Mouse (Mus musculus): ENCODE results near the gene Susd6.

Susd6 gene

DNA sequence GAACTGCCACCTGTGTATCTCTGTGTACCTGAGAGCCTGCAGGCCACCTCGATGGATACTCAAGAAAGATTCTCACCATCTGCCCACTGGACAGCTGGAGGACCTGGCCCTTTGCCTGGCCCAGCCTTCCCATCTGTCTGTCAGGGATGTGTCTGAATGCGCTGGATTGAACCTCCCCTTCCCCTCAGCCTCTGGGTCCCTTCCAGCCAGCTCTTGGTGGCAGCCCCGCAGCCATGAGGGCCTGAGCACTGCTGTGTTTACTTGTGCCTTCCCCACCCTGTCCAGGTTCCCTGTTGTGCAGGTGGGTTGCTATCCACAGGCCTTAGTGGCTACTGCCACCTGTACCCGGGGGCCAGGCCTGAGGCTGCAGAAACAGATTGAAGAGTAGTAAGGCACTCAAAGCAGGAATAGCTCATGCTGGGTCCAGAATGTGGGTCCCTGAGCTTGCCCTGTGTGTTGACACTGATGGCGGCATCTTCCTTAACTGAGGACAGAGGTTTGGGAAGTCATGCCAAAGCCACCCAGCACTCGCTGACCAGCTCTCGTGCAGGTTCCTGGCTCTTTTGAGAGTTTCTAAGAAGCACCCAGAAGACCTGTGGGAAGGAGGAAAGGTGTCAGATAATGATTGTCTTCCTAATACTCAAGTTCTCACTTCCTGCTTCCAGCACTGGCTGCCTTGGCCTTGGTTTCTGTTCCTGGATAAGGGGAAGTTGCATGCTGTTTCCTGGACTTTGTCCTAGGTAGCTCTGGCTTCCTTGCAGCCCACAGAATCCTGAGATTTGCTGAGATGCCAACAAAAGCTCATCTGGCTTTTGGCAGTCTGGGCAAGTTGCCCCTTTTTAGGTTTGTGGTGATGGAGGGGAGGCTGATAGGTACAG lies 87.1 kb downstream of the Susd6 start:
- no peak for DNase-seq (ENCODE audit: low read depth, low spot score)

- DNase-seq (ENCODE audit: low read depth, low spot score) = no peak
These were observed 87.8 kb downstream of the Susd6 start for GRCm38 (mm10) chr12:80878093-80878430.

- DNase-seq (ENCODE audit: low read depth, low spot score) = no peak
These were observed 88.3 kb downstream of the Susd6 start for GRCm38 (mm10) chr12:80878653-80879052.

DNA sequence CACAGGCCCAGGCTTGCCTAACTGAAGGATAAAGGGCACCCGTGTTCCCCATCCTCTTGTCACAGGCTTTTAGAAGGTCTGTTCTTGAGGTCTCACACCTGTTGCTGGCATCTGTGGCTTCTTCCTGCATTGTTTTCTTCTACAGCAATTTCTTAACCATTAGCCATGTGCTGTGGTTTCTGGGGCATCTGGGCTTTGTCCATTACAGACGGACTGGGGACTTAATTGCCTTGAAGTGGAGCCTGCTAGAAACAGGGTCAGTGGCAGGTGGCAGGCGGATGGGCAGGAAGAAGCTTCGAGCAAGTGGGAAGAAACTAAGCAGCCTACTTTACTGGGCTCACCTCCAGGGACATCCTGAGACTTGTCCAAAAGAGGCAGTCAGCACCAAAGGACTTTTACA lies 89.0 kb downstream of the Susd6 start:
- DNase-seq (ENCODE audit: low read depth, low spot score) = no peak

DNA sequence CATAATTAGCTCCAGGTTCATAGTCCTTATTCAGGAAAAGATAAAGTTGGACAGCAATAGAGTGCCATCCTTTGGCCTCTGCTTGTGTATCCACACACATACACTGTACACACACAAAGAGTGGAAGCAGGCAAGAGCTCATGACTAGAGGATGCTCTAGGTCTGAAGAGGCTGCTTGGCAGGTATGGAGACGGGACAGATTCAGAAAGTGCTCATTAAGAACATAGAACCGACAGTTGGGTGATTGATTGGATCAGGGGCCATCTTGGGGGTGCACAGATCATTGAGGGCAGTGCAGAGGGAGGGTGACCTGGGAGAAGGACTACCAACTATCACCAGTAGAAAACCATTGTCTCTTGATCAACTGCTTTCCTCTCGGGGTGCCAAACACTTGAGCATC lies 90.8 kb downstream of the Susd6 start:
- no peak for DNase-seq (ENCODE audit: low read depth, low spot score)

DNA sequence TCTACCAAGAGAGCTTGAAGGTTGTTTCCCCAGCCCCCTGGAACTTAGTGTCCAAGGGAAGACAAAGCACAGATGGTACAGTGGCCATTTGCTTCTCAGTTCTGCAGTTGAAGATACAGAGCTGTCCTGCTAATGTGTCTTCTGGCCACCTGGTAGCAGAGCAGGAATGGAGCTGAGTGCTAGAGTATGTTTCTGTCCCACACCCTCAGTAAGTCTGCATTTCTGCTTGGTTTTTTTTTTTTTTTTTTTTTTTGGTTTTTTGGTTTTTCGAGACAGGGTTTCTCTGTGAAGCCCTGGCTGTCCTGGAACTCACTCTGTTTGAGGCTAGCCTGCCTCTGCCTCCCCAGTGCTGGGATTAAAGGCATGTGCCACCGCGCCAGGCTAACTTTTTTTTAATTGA lies 93.0 kb downstream of the Susd6 start:
- DNase-seq (ENCODE audit: low read depth, low spot score) = no peak

DNA sequence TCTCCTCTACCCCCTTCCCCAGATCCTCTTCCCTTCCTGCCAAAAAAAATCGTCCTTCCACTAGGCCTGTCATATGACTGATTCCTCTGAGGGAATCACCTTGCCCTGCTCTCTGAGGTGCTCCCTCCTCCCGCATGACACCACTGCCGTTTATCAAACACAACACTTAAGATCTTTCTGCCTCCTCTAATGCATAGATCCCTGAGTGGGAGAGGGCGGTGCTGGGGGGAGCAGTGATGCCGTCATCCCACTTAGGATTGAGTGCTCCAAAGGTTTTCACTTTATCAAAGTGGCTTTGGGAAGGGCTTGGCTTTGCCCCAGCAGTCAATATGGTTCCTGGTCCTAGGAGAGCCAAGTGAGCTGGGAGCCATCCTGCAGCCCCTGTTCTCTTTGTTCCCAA lies 93.6 kb downstream of the Susd6 start:
- peak; percentile 38 for DNase-seq (ENCODE audit: low read depth, low spot score)

GRCm38 (mm10) chr12:80885301-80886288 lies 95.3 kb downstream of the Susd6 start:
- peak; percentile 98 for DNase-seq (ENCODE audit: low read depth, low spot score)

DNA sequence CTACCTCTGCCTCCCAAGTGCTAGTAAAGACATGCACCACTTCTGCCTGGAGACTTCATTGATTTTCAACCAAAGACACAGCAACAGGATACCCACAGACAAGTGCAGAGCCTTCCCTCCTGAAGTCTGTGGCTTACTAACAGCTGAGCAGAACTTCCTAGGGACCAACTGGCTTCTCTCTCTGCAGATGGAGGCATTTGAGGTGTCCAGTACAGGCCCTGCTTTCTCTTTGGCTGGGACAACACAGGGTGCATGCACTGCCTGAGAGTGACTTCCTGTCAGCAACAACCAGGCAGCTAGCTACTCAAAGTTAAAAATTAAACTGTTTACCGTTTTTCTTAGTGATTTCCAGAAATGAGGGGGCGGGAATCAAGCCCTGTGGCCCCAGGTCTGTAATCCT lies 96.7 kb downstream of the Susd6 start:
- peak; percentile 50 for DNase-seq (ENCODE audit: low read depth, low spot score)

GRCm38 (mm10) chr12:80889331-80889730 lies 99.0 kb downstream of the Susd6 start:
- peak; percentile 77 for DNase-seq (ENCODE audit: low read depth, low spot score)

GRCm38 (mm10) chr12:80891074-80891473 lies 100.8 kb downstream of the Susd6 start:
- DNase-seq (ENCODE audit: low read depth, low spot score) = no peak

- no peak for DNase-seq (ENCODE audit: low read depth, low spot score)
These were observed 103.6 kb downstream of the Susd6 start for GRCm38 (mm10) chr12:80893720-80894494.

- peak; percentile 91 for DNase-seq (ENCODE audit: low read depth, low spot score)
These were observed 104.8 kb downstream of the Susd6 start for GRCm38 (mm10) chr12:80894973-80895570.

DNA sequence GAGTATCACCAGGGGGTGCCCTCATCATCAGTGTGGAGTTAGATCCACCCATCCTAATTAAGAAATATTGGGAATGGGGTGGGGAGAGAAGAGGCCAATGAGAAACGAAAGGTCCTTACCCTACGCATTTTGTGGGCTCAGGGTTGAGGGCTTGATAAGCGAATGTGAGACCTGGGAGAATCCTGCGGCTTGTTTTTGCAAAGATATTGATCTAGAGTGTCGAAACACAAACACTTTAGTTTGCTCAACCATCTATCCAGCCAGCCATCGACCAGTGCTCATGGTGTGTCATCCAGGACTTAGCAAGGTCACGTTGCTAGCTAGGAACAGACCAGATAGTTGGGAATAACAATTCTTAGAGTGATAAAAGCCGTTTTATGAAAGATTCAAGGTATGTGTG lies 119.3 kb downstream of the Susd6 start:
- no peak for DNase-seq (ENCODE audit: low read depth, low spot score)

- DNase-seq (ENCODE audit: low read depth, low spot score) = peak; percentile 80
These were observed 127.5 kb downstream of the Susd6 start for GRCm38 (mm10) chr12:80917764-80918163.

DNA sequence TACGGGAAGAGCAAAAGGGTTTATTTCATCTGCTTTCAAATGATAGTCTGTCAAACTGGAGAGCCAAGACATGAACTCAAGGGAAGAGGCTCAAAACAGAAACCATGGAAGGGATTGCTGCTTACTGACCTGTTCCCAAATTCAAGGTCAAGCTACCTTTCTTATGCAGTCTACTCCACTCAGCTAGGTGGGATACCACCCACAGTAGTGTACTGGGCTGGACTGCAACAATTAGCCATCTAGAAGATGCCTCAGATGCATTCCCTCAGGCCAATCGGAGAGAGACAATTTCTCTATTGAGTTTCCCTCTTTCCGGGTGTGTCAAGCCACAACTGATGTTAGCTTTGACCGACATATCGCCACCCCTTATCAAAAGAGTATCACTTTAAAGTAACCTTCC lies 131.0 kb downstream of the Susd6 start:
- DNase-seq (ENCODE audit: low read depth, low spot score) = peak; percentile 90

GRCm38 (mm10) chr12:80922869-80923268 lies 132.6 kb downstream of the Susd6 start:
- peak; percentile 87 for DNase-seq (ENCODE audit: low read depth, low spot score)

DNA sequence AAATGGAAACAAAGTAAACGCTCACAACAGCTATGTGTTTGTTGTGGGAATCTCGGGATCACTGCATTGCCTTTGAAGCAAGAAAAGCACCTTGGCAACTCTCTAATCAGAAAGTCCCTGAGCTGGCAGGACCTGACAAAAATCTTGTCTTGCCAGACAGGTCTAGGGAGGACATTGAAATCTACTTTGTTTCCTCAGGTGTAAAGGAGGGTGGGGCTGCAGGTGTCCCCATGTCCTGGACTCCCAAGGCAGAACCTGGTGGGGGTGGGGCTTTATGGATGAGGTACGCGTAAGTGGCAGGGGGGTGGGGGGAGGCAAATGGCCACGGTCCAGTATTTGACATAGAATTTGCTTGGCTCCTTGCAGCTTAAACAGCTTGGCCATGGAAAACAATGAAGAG lies 133.3 kb downstream of the Susd6 start:
- no peak for DNase-seq (ENCODE audit: low read depth, low spot score)

DNA sequence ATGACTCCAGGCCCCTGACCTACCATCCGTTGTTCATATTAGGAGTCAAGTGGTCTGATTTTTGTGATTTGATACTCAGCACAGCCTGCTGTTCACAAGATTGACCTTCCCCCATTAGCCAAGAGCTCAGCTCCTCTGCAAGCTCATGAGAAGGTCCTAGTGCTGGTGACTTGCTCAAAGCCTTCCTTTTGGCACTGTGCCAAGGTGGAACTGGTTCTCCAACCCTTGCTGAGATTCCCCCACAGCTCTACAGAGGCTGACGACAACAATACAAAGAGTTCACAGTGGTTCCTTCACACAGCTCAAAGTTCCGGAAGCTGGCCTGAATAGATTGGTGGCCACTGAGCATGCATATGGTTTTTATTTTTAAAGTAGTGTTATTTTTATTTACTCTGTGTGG lies 133.9 kb downstream of the Susd6 start:
- peak; percentile 84 for DNase-seq (ENCODE audit: low read depth, low spot score)

- peak; percentile 65 for DNase-seq (ENCODE audit: low read depth, low spot score)
These were observed 135.6 kb downstream of the Susd6 start for GRCm38 (mm10) chr12:80925919-80926318.

DNA sequence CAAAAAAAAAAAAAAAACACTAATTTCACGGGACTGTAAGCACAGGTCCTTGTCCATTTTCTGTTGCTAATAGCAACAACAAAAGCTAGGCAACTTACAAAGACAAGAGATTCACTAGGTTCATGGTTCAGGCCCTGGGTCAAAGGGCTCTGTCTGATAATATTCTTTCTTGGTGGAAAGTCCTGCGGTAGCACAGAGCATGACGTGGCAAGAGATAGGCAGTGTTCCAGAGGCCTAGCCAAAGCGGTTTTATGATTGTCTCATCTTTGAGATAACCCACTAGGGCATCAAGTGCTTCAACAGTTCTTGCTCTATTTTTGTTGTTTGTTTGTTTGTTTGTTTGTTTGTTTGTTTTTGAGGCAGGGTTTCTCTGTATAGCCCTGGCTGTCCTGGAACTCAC lies 136.2 kb downstream of the Susd6 start:
- no peak for DNase-seq (ENCODE audit: low read depth, low spot score)
